Mouse (Mus musculus): Measurements from ENCODE around the gene Gm5617.
"Not testable (repeated sequence)": the region's sequence is repeated elsewhere in the genome, so short reads cannot be mapped to it uniquely, and the experiment has no call there.

Gene Gm5617

DNA sequence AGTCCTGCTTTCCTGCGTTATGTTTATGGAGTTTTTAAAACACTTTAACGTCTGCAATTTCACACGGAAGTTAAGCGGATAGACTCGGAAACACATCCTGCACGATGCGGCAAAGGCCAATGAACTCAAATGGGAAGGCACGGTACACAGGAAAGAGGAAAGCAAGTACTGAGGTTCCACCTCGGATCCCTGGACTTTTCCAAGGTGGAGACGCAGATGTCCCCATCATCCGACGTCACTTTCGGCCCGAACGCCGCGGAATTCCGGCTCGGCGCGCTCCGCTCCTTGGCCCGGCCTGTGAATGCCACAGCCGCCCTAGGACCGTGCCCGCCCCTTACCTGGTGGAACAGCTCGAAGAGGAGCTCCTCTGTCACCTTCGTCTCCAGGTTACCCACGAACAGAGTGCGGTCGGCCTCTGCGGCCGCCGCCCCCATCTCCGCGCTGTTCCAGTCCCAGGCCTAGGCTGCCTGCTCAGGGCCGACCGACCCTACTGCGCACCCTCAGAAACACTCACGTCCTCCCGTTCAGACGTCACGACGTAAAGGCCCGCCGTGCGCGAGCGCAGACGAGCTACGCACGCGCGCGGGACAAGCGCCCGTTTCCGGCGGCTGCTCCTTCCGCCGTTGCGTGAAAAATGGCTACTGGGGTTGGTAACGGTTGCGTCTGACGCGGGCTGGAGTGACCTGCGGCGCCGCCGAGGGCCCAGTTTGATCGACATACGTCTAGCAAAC is at the start of gene Gm5617, which contains the start of gene Rbm7:
TSS of gene Gm5617 (plus strand) at position 626 of the 731 bp plus-strand sequence.
TSS of gene Rbm7 (minus strand) at position 483 of the 731 bp plus-strand sequence.
- peak; percentile 98 for DNase-seq

DNA sequence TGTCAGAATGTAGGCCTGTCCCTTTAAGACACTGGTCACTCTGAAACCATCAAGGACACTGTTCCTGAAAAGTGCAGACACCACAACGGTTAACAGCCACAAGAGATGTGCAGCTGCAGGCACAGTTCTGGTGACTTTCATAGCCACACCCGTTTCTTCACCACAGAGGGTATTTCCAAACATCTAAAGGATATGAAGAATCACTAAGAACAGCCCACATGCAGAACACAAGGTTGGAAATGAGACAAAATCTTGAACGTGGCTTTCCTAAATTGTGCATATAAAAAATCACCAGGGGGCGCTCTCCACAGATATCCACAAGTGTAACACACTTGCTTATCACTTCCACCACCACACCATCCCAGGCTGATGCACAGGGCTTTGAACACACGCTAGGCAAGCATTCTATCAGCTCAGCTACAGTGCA is 47.4 kb upstream of the Gm5617 start:
- DNase-seq, result peak; percentile 60

- no peak for DNase-seq
These were observed 45.2 kb upstream of the Gm5617 start for GRCm38 (mm10) chr9:48450066-48450465.

DNA sequence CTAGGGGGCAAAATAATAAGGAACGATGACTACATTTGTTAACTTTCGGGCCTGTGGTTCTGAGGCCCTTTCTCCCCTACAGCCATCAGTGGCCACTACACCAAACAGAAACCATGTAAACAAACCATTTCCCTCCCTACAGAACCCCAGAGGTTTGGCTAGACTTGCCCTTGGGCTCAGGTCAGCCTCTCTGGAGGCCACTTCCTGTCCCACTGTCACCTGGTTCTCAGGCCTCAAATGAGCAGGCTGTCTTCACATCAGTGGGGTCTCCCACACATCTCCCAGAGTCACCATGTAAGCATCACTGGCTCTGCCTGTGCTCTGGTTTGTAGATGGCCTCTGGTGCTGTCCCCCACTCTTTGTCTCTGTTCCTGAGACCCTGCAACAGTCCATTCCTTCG is 39.3 kb upstream of the Gm5617 start:
- no peak for DNase-seq

DNA sequence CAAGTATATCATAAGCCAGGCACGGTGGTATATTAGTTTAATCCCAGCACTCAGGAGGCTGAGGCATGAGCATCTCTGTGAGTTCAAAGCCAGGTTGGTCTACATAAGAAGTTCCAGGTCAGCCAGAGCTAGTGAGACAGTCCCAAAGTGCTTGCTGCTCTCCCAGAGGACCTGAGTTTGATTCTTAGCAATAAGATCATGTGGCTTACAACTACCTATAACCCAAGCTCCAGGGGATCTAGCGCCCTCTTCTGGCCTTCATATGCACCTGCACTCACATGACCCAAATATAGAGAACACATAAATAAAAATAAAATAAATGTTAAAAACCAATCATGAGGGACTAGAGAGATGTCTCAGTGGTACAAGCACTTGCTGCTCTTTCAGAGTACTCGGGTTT is 36.4 kb upstream of the Gm5617 start:
- DNase-seq, result peak; percentile 7

DNA sequence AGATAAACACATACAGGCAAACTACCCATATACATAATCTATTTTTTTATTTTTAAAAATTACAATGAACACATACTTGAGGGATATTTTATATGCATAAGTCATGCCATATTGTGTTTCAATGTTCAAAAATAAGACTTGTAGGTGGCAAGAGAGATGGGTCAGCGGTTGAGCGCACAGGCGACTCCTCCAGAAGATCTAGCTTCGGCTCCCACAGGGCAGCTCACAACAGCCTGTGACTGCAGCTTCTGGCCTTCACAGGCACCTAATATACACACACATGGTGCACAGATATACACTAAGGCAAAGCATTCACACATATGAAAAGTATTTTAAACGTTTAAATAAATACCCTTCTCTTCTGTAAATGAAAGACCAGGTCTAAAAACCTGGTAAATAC is 35.9 kb upstream of the Gm5617 start:
- DNase-seq, result no peak

GRCm38 (mm10) chr9:48460720-48461119 is 34.5 kb upstream of the Gm5617 start:
- no peak for DNase-seq

- no peak for DNase-seq
These were observed 33.7 kb upstream of the Gm5617 start for GRCm38 (mm10) chr9:48461545-48461944.

GRCm38 (mm10) chr9:48465671-48466070 is 29.6 kb upstream of the Gm5617 start:
- peak; percentile 11 for DNase-seq

DNA sequence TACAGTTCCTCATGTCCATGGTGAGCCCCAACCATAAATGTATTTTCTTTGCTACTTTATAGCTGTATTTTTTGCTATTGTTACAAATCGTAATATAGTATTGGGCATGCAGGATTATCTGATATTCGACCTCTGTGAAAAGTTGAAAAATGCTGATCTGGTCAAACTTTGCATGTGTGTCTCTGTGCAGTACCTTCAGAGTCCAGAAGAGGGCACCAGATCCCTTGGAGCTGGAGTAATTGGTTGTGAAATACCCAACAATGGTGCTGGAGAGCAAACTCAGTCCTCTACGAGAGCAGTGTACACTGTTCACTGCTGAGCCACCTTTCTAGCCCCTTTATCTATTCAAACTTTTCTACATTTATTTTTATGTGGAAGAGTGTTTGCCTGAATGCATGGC is 28.4 kb upstream of the Gm5617 start:
- peak; percentile 63 for DNase-seq

- not testable (repeated sequence) for DNase-seq
These were observed 27.8 kb upstream of the Gm5617 start for GRCm38 (mm10) chr9:48467471-48467870.

GRCm38 (mm10) chr9:48472441-48473025 is 22.7 kb upstream of the Gm5617 start:
- DNase-seq, result no peak

GRCm38 (mm10) chr9:48473131-48473530 is 22.1 kb upstream of the Gm5617 start:
- DNase-seq, result no peak

GRCm38 (mm10) chr9:48474367-48474766 is 20.9 kb upstream of the Gm5617 start:
- no peak for DNase-seq

GRCm38 (mm10) chr9:48476236-48477165 is 18.7 kb upstream of the Gm5617 start:
- DNase-seq, result no peak

GRCm38 (mm10) chr9:48478808-48479207 is 16.4 kb upstream of the Gm5617 start:
- DNase-seq, result no peak

GRCm38 (mm10) chr9:48479838-48480410 is 15.3 kb upstream of the Gm5617 start:
- no peak for DNase-seq

DNA sequence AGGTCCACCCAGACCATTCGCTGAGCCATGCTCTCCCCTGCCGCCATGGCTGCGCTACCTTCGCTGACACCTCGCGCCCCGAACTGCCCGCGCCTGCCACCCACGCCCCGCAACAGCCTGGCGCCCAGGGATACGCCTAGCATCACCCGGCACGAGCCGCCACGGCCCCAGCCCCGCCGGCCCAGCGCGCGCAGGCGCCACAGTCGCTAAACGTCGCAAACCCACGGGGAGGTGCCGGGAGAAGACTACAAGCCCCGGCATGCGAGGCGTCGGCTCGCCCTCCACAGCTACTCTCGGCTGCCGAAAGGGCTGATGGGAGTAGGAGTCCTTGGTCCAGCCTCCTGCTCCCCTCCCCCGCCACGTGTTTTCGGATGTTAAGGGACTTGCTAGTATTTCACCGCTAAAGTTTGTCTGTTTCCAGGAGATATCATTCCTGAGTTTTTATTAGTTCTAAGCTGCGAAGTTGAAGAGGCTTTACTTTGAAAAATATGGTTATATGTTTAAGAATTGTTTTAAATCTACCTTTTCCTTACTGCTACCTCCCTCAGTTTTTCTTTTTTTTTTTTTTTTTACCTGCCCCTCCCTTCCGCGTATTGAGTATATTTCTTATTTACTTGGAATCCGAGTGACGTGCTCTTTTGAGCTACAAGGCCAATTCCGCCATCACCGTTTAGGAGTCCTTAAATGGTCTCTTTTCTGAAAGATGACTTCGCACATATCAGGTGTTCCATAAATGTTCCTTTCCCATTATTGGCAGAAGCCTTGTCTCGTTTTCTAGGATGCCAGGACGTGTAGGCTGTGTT is 14.6 kb upstream of the Gm5617 start, which contains the start of gene Rexo2:
TSS of gene Rexo2 (minus strand) at position 213 of the 803 bp plus-strand sequence.
- peak; percentile 95 for DNase-seq

- peak; percentile 5 for DNase-seq
These were observed 13.8 kb upstream of the Gm5617 start for GRCm38 (mm10) chr9:48481214-48482134.

DNA sequence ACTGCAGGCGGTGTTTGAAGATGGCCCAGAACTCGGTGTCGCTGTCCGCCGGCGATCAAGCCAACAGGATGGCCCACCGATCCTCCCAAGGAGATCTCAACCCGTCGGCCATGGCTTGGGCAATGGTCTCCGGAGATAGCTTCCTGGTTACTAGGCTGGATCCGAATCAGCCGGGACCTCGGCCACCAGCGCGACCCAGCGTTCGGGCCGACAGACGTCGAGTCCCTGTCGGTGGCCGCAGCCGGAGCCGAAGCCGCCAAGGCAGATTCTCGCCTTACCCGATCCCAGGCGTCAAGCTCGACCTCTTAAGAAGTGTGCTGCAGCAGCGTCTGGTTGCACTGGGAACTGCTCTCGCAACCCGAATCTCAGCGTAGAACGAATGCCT is 298 bp downstream of the Gm5617 start:
- no peak for DNase-seq

DNA sequence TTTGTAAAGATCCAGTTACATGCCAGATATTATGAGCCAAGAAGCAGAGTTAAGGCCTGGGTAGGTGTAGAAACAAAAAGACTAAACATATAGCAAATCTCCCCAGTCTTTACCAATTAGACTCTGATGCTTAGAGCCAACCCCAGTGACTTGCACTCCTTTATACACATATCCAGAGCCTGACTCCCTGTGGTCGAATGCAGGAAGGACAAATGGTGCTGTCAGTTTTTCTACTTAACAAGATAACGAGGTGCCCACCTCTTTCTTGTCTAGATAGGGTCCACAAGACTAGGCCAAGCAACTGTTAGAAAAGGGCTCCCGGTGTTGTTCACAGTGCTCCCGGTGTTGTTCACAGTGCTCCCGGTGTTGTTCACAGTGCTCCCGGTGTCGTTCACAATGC is 6.0 kb downstream of the Gm5617 start:
- no peak for DNase-seq
